Mouse (Mus musculus): ENCODE results near the gene Gpc4.

DNA sequence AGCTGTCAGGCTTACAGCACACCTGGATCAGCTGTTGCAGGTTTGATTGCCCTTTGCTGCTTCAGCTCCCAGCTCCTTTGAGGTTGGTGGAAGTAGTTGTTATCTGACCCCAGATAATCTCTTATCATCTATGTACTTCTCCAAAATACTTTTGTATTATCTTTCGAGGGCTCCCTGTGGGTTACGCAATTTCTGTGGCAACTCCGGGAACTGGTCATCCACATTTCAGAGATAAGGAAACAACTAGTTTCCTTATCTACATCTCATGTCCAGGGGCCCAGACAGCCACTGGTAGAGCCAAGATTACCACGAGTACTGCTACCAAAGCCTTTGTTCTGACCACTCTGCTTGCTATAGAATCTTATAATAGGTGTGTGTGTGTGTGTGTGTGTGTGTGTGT is 12.0 kb upstream of the Gpc4 start:
- no peak for TF ChIP-seq GATA1 (IDR thresholded peaks at IDR 0.05; ENCODE audit: borderline replicate concordance, low read length)
- TF ChIP-seq FLI1 (IDR thresholded peaks at IDR 0.05; ENCODE audit: low read length) = no peak
